Mouse (Mus musculus): ENCODE data around the gene Tmem163.

DNA sequence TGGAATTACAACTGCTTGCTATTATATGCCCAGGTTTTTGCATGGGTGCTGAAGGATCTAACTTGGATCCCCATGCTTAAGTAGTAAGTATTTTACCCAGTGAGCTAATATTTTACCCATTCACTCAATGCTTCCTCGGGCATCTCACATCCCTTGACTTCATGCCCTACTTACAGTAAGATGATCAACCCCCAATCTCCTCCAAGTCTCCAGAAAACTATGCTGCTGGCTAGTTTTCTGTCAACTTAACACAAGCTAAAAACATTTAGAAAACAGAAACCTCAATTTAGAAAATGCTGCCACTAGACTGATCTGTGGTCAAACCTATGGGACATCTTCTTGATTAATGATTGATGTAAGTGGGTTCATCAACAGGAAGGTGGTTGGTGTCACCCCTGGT lies 38.9 kb upstream of the Tmem163 start:
- TF ChIP-seq CTCF (IDR thresholded peaks at IDR 0.05; ENCODE audit: extremely low read depth, insufficient read depth, low read length): no peak
- TF ChIP-seq POLR2A (IDR thresholded peaks at IDR 0.05; ENCODE audit: extremely low read depth, insufficient read depth, low read length): no peak
